Mouse (Mus musculus): ENCODE data around the gene Atg2a. TPM values are rescaled to one million over a fixed set of nuclear protein-coding genes. Genes with fewer than 3 reads are reported as not detected.

Atg2a gene
- total and polyA plus RNA-seq, 2 experiments: 9.1 to 32.3 TPM

DNA sequence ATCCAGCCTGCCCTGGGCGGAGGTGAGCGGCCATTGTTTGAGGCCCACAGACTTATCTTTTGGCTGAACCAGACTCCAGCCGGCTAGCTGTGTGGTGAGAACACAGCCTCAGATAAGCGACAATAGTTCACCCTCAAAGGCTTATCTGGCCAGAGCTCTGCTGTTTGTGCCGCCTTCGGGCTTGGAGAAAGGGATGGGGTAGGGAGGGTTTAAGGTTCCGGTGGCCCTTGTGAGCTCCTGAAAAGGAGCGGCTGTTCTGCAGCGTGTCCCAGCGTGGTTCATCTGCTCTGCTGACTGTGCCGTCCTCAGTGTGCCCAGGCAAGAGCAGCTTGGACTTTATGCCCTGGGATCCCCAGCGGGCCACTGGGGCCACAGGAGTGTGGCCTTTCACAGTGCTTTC is 43.0 kb downstream of the Atg2a start:
- TF ChIP-seq POLR2A (IDR thresholded peaks at IDR 0.05; ENCODE audit: extremely low read depth, insufficient read depth, low read length) (no peak), CTCF (IDR thresholded peaks at IDR 0.05; ENCODE audit: low read depth, low read length) (no peak)
- Histone ChIP-seq H3K4me3 (ENCODE audit: insufficient read depth, low read depth, low read length) (no peak overlapping the region), H3K27me3 (ENCODE audit: control insufficient read depth, insufficient read depth, low read length) (no peaks in the 10 kb centered on the region), H3K4me1 (ENCODE audit: control insufficient read depth, insufficient read depth, low read length) (peaks cover 24% of the 10 kb centered on the region), H3K36me3 (ENCODE audit: control insufficient read depth, insufficient read depth, low read length) (peaks cover 7% of the 10 kb centered on the region), H3K27ac (replicated peaks; ENCODE audit: insufficient read depth, low read depth, low read length) (peak overlapping the region; percentile 28), H3K79me2 (ENCODE audit: control insufficient read depth, insufficient read depth, low read length) (peaks cover 19% of the 10 kb centered on the region; the same call in 1 of the 2 replicates), H3K9ac (ENCODE audit: low read depth, low read length) (peak overlapping the region; percentile 8; the same call in 1 of the 2 replicates)
- WGBS: 40% methylated on average over 12 of the region's 12 CpGs
- DNase-seq (ENCODE audit: extremely low read depth, low read depth, low spot score): peak; percentile 74

DNA sequence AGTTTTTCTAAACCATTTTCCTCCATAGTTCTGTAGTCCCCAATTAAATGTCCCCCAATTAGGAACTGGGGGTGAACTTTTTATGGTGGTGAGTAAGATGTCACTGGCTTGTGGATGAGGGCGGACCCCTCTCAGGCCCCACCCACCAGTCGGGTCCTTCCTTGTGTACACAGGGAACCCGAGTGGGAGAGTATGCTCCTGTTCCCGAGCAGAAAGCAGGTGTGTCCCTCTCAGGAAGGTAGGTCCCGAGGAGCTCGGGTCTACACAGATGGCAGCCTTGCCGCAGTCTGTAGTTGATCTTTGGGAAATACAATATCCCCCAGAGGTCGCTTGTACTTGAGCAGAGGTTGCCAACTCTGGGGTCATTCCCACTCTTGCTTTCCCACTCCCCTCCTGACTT is 43.8 kb downstream of the Atg2a start:
- WGBS: 65% methylated on average over 8 of the region's 8 CpGs
- TF ChIP-seq CTCF (IDR thresholded peaks at IDR 0.05; ENCODE audit: low read depth, low read length): no peak
- TF ChIP-seq POLR2A (IDR thresholded peaks at IDR 0.05; ENCODE audit: extremely low read depth, insufficient read depth, low read length): no peak
- no peak for DNase-seq (ENCODE audit: extremely low read depth, low read depth, low spot score)
- Histone ChIP-seq H3K27ac (replicated peaks; ENCODE audit: insufficient read depth, low read depth, low read length) (peak overlapping the region; percentile 28; the same call in 1 of the 2 replicates), H3K36me3 (ENCODE audit: control insufficient read depth, insufficient read depth, low read length) (peaks cover 7% of the 10 kb centered on the region), H3K27me3 (ENCODE audit: control insufficient read depth, insufficient read depth, low read length) (no peaks in the 10 kb centered on the region), H3K9ac (ENCODE audit: low read depth, low read length) (no peak overlapping the region), H3K79me2 (ENCODE audit: control insufficient read depth, insufficient read depth, low read length) (peaks cover 19% of the 10 kb centered on the region; the same call in 1 of the 2 replicates), H3K4me3 (ENCODE audit: insufficient read depth, low read depth, low read length) (no peak overlapping the region), H3K4me1 (ENCODE audit: control insufficient read depth, insufficient read depth, low read length) (peaks cover 28% of the 10 kb centered on the region)

DNA sequence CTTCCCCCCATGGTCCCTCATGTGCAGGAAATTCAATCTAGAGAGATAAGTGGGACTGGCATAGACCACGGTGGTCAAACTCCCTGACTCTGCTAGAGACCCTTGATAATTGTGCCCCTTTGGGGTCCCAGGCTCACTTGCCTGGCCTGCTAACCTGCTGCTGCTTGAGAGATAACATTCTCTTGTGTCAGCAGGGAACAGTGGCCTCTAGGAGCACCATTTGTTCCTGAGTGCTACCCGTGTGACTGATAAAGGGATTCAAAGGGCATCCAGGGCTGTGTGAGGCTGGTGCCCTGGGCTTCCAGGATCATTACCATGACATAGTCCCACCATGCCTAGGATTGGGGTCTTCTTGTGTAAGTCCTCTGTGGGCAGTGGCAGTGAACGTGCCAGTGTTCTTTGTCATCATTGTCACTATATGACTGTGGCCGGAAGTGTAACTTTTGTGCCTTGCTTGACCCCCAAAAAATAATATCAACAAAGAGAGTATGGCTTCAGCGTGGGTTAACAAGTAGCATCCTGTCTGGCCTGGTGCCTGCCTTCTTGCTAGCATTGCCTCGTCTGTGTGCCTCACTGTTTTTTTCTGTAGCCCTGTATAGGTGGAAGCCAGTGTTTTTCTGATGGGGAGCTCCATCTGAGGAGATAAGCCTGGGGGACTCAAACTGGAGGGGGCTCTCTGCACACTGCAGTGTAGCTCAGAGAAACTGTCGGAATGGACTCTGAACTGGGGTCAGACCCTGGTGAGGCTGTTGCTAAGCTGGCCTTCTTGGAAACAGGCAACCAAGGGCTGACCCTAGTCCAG is 44.4 kb downstream of the Atg2a start:
- H3K27ac ChIP-seq (replicated peaks; ENCODE audit: insufficient read depth, low read depth, low read length): peak overlapping the region; percentile 30
- H3K4me3 ChIP-seq (ENCODE audit: insufficient read depth, low read depth, low read length): no peak overlapping the region
- H3K27me3 ChIP-seq (ENCODE audit: control insufficient read depth, insufficient read depth, low read length): no peaks in the 10 kb centered on the region
- 0 out of 2 replicates have a peak overlapping the region, but pooled peaks have one; percentile 7 for H3K9ac ChIP-seq (ENCODE audit: low read depth, low read length)
- peak; percentile 68 for DNase-seq (ENCODE audit: extremely low read depth, low read depth, low spot score)
- H3K36me3 ChIP-seq (ENCODE audit: control insufficient read depth, insufficient read depth, low read length): peaks cover 7% of the 10 kb centered on the region
- TF ChIP-seq CTCF (IDR thresholded peaks at IDR 0.05; ENCODE audit: low read depth, low read length): no peak
- TF ChIP-seq POLR2A (IDR thresholded peaks at IDR 0.05; ENCODE audit: extremely low read depth, insufficient read depth, low read length): no peak
- peaks cover 28% of the 10 kb centered on the region for H3K4me1 ChIP-seq (ENCODE audit: control insufficient read depth, insufficient read depth, low read length)
- WGBS: 55% methylated on average over 7 of the region's 7 CpGs
- peaks cover 16% of the 10 kb centered on the region; the same call in 1 of the 2 replicates for H3K79me2 ChIP-seq (ENCODE audit: control insufficient read depth, insufficient read depth, low read length)

DNA sequence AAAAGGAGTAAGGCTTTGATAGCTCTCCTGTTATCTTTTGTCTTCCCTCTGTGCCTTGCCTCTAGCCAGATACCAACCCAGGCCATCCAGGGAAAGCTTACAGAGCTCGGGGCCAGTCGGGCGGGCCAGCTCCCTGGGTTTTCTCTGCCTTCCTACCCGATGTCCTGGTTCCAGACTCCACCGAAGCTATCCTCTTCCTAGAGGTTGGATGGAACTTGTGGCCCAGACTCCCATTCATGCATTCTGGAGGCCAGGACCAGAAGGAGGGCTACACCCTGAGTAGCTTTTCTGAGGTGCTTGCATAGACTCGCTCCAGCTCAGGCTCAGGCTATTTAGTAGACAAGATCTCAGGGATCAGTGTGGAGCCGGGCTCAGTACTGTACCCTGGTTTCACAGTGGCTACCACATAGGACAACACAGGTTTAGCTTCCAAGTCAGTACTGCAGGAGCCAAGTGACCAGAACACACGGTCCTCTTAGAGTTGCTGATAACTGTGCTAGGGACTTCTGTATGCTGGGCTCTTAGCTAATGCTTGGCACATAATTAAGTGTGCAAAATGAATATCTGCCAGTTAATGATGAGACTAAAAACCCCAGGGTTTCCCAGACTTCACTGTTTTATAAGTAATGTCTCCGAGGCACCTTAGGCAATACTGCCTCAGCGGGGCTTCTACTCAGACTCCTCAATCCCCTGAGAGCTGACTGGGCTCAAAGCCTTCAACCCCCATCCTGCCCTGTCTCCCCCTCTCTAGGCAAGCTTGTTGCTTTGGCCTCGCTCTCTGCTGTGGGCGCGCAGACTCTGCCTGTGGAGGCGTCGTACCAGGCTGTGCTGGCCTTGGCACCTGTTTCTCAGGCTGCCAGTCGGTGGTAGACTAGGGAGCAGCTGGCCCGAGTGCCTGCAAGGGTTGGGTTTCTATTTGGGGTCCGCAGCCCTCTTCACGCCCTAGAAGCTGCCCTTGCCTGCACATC is 45.2 kb downstream of the Atg2a start:
- Histone ChIP-seq H3K27ac (replicated peaks; ENCODE audit: insufficient read depth, low read depth, low read length) (peak overlapping the region; percentile 30), H3K27me3 (ENCODE audit: control insufficient read depth, insufficient read depth, low read length) (no peaks in the 10 kb centered on the region), H3K79me2 (ENCODE audit: control insufficient read depth, insufficient read depth, low read length) (peaks cover 12% of the 10 kb centered on the region; the same call in 1 of the 2 replicates), H3K36me3 (ENCODE audit: control insufficient read depth, insufficient read depth, low read length) (peaks cover 4% of the 10 kb centered on the region; the same call in 1 of the 2 replicates), H3K9ac (ENCODE audit: low read depth, low read length) (no peak overlapping the region), H3K4me1 (ENCODE audit: control insufficient read depth, insufficient read depth, low read length) (peaks cover 33% of the 10 kb centered on the region), H3K4me3 (ENCODE audit: insufficient read depth, low read depth, low read length) (no peak overlapping the region)
- 77% methylated on average over 19 of the region's 19 CpGs for WGBS
- peak; percentile 75 for DNase-seq (ENCODE audit: extremely low read depth, low read depth, low spot score)
- TF ChIP-seq CTCF (IDR thresholded peaks at IDR 0.05; ENCODE audit: low read depth, low read length) (no peak), POLR2A (IDR thresholded peaks at IDR 0.05; ENCODE audit: extremely low read depth, insufficient read depth, low read length) (no peak)

DNA sequence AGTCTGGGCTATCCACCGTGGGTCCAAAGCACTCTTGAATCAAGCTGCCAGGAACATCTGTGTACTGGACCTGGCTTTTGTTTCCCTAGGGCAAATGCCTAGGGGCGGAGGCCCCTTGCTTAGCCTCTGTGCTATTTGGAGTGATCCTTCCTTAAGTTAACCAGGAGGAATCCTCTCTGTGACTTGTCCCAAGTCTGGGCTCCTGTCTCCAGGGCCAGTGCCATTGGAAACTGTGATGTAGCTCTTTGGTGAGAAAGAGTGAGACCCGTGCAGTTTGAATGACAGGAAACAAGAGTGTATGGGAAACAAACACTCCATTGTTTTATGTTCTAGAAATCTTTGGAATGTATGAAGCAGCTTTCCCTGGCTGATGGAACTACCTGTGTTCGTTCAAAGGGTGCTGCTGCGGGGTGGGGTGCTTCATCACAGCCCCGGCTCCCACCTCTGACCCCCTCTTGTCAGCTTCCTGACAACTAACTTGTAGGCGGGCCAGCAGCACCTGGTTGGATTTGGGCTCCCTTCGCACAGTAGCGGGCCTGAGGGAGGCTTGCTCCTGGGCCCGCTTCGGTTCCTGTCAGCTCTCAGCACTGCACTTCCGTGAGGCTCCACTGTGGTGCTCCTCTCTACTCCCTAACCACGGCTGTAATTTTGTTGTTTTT is 46.9 kb downstream of the Atg2a start:
- H3K79me2 ChIP-seq (ENCODE audit: control insufficient read depth, insufficient read depth, low read length): peaks cover 15% of the 10 kb centered on the region; the same call in 1 of the 2 replicates
- no peaks in the 10 kb centered on the region for H3K27me3 ChIP-seq (ENCODE audit: control insufficient read depth, insufficient read depth, low read length)
- TF ChIP-seq POLR2A (IDR thresholded peaks at IDR 0.05; ENCODE audit: extremely low read depth, insufficient read depth, low read length) (no peak), CTCF (IDR thresholded peaks at IDR 0.05; ENCODE audit: low read depth, low read length) (no peak)
- DNase-seq (ENCODE audit: extremely low read depth, low read depth, low spot score): no peak
- H3K4me3 ChIP-seq (ENCODE audit: insufficient read depth, low read depth, low read length): no peak overlapping the region
- no peak overlapping the region for H3K9ac ChIP-seq (ENCODE audit: low read depth, low read length)
- WGBS: 78% methylated on average over 13 of the region's 13 CpGs
- no peaks in the 10 kb centered on the region for H3K36me3 ChIP-seq (ENCODE audit: control insufficient read depth, insufficient read depth, low read length)
- H3K27ac ChIP-seq (replicated peaks; ENCODE audit: insufficient read depth, low read depth, low read length): no peak overlapping the region
- peaks cover 41% of the 10 kb centered on the region for H3K4me1 ChIP-seq (ENCODE audit: control insufficient read depth, insufficient read depth, low read length)

All from liver, adult 2 months (tissue).